Mouse (Mus musculus) MEL (cell line): ENCODE data around the gene Uri1. TPM values are rescaled to one million over a fixed set of nuclear protein-coding genes. Genes with fewer than 3 reads are reported as not detected.

ENCODE experiments used
- DNase-seq: peaks from one replicate; pipeline ENCODE4 v3.0.0; 2011; ENCODE audit warnings: low read depth, low spot score
- H3K27ac ChIP-seq: 2 replicates; pipeline ENCODE4 v1.5.1; 2012; ENCODE audit warnings: low read depth, mild to moderate bottlenecking, control low read depth, low read length, moderate library complexity; ENCODE audit not compliant: control insufficient read depth
- H3K27me3 ChIP-seq, 2 experiments: fragments of 150-350 bp in 1 of 2; sonication (generic) in 1 of 2; 2 replicates each; pipeline ENCODE4 v1.6.1; 2012; ENCODE audit warnings: low read length in 2 of 2, mild to moderate bottlenecking in 2 of 2, improper control_type of control experiment in 1 of 2, moderate library complexity in 1 of 2; ENCODE audit not compliant: insufficient read depth in 2 of 2, control insufficient read depth in 1 of 2
- H3K36me3 ChIP-seq, 2 experiments: 2 replicates each; pipeline ENCODE4 v1.6.1; 2012 to 2014; ENCODE audit warnings: low read length in 2 of 2, improper control_type of control experiment in 1 of 2, inconsistent platforms in 1 of 2, mild to moderate bottlenecking in 1 of 2; ENCODE audit not compliant: insufficient read depth in 2 of 2, control insufficient read depth in 1 of 2
- H3K4me1 ChIP-seq, 2 experiments: fragments of 150-350 bp in 1 of 2; sonication (generic) in 1 of 2; 2 replicates each; pipeline ENCODE4 v1.6.1; 2012; ENCODE audit warnings: low read length in 2 of 2, improper control_type of control experiment in 1 of 2, mild to moderate bottlenecking in 1 of 2; ENCODE audit not compliant: insufficient read depth in 2 of 2, control insufficient read depth in 1 of 2
- H3K4me3 ChIP-seq, 2 experiments: fragments of 150-350 bp in 1 of 2; sonication (generic) in 1 of 2; 2 replicates each; pipeline ENCODE4 v1.5.1; 2012; ENCODE audit warnings: low read depth in 2 of 2, low read length in 2 of 2, mild to moderate bottlenecking in 2 of 2, moderate library complexity in 2 of 2, control low read depth in 1 of 2, improper control_type of control experiment in 1 of 2; ENCODE audit not compliant: control insufficient read depth in 1 of 2, insufficient read depth in 1 of 2
- H3K79me2 ChIP-seq: 2 replicates; pipeline ENCODE4 v1.6.1; 2012; ENCODE audit warnings: mild to moderate bottlenecking, low read length, moderate library complexity; ENCODE audit not compliant: control insufficient read depth, poor library complexity, insufficient read depth
- H3K9ac ChIP-seq: 2 replicates; pipeline ENCODE4 v1.6.1; 2012; ENCODE audit warnings: low read depth, mild to moderate bottlenecking, control low read depth, low read length, moderate library complexity; ENCODE audit not compliant: control insufficient read depth, poor library complexity, severe bottlenecking
- H3K9me3 ChIP-seq: fragments of 150-350 bp; sonication (generic); replicated peaks from 2 replicates; pipeline ENCODE4 v1.6.1; 2012; ENCODE audit warnings: mild to moderate bottlenecking, low read length, improper control_type of control experiment, moderate library complexity; ENCODE audit not compliant: insufficient read depth
- CHD2 ChIP-seq: IDR thresholded peaks from 2 replicates; pipeline ENCODE4 v1.6.1; 2011; ENCODE audit warnings: low read length, improper control_type of control experiment
- CTCF ChIP-seq, 3 experiments: IDR thresholded peaks in 2 of 3; conservative IDR thresholded peaks in 1 of 3; 2 replicates each; pipeline ENCODE4 v1.5.1; 2011 to 2012; ENCODE audit warnings: low read length in 3 of 3, low read depth in 2 of 3, mild to moderate bottlenecking in 2 of 3, improper control_type of control experiment in 1 of 3, inconsistent platforms in 1 of 3, mixed read lengths in 1 of 3, moderate library complexity in 1 of 3; ENCODE audit not compliant: control insufficient read depth in 1 of 3, insufficient read depth in 1 of 3, poor library complexity in 1 of 3, severe bottlenecking in 1 of 3
- E2F4 ChIP-seq: IDR thresholded peaks from 2 replicates; pipeline ENCODE4 v1.6.1; 2011; ENCODE audit warnings: low read depth, low read length, improper control_type of control experiment, borderline replicate concordance
- EP300 ChIP-seq, 2 experiments: IDR thresholded peaks; 2 replicates each; pipeline ENCODE4 v1.6.1; 2011; ENCODE audit warnings: improper control_type of control experiment in 2 of 2, low read length in 2 of 2, low read depth in 1 of 2, mild to moderate bottlenecking in 1 of 2
- ETS1 ChIP-seq: IDR thresholded peaks from 2 replicates; pipeline ENCODE4 v1.6.1; 2012; ENCODE audit warnings: low read depth, mild to moderate bottlenecking, inconsistent platforms, low read length, improper control_type of control experiment, moderate library complexity
- HCFC1 ChIP-seq: IDR thresholded peaks from 2 replicates; pipeline ENCODE4 v1.6.1; 2012; ENCODE audit warnings: low read depth, mild to moderate bottlenecking, inconsistent platforms, low read length, improper control_type of control experiment, moderate library complexity
- KAT2A ChIP-seq: conservative IDR thresholded peaks from 2 replicates; pipeline ENCODE4 v1.6.1; 2012; ENCODE audit warnings: low read depth, low read length, improper control_type of control experiment, inconsistent platforms
- MAFK ChIP-seq: IDR thresholded peaks from 2 replicates; pipeline ENCODE4 v1.6.1; 2011; ENCODE audit warnings: low read depth, mild to moderate bottlenecking, low read length, improper control_type of control experiment, borderline replicate concordance
- MAX ChIP-seq: IDR thresholded peaks from 2 replicates; pipeline ENCODE4 v1.6.1; 2011; ENCODE audit warnings: low read length, improper control_type of control experiment
- MAZ ChIP-seq: IDR thresholded peaks from 2 replicates; pipeline ENCODE4 v1.6.1; 2012; ENCODE audit warnings: low read depth, mild to moderate bottlenecking, inconsistent platforms, low read length, improper control_type of control experiment
- MXI1 ChIP-seq: IDR thresholded peaks from 2 replicates; pipeline ENCODE4 v1.6.1; 2011; ENCODE audit warnings: mild to moderate bottlenecking, low read depth, low read length, improper control_type of control experiment
- MYB ChIP-seq: IDR thresholded peaks from 2 replicates; pipeline ENCODE4 v1.6.1; 2011; ENCODE audit warnings: mild to moderate bottlenecking, low read depth, low read length, improper control_type of control experiment
- NELFE ChIP-seq: IDR thresholded peaks from 2 replicates; pipeline ENCODE4 v1.6.1; 2011; ENCODE audit warnings: low read depth, low read length, improper control_type of control experiment
- NRF1 ChIP-seq: IDR thresholded peaks from 2 replicates; pipeline ENCODE4 v1.6.1; 2014; ENCODE audit warnings: low read depth, mild to moderate bottlenecking, inconsistent platforms, low read length, improper control_type of control experiment, moderate library complexity; ENCODE audit not compliant: poor library complexity, insufficient read depth, severe bottlenecking
- POLR2AphosphoS5 ChIP-seq: IDR thresholded peaks from 2 replicates; pipeline ENCODE4 v1.6.1; 2012; ENCODE audit warnings: low read depth, borderline replicate concordance, mild to moderate bottlenecking, inconsistent platforms, low read length, moderate library complexity, mixed read lengths
- TCF12 ChIP-seq: IDR thresholded peaks from 2 replicates; pipeline ENCODE4 v1.6.1; 2014; ENCODE audit warnings: low read depth, mild to moderate bottlenecking, inconsistent platforms, low read length, improper control_type of control experiment, moderate library complexity
- UBTF ChIP-seq: IDR thresholded peaks from 2 replicates; pipeline ENCODE4 v1.6.1; 2012; ENCODE audit warnings: low read depth, mild to moderate bottlenecking, inconsistent platforms, low read length, improper control_type of control experiment, moderate library complexity, borderline replicate concordance; ENCODE audit not compliant: insufficient read depth
- USF1 ChIP-seq: IDR thresholded peaks from 2 replicates; pipeline ENCODE4 v1.6.1; 2014; ENCODE audit warnings: low read depth, mild to moderate bottlenecking, inconsistent platforms, low read length, improper control_type of control experiment, moderate library complexity
- USF2 ChIP-seq, 2 experiments: IDR thresholded peaks; 2 replicates each; pipeline ENCODE4 v1.6.1; 2011 to 2012; ENCODE audit warnings: improper control_type of control experiment in 2 of 2, low read length in 2 of 2, borderline replicate concordance in 1 of 2, inconsistent platforms in 1 of 2, low read depth in 1 of 2, mild to moderate bottlenecking in 1 of 2; ENCODE audit not compliant: insufficient read depth in 1 of 2
- ZC3H11A ChIP-seq: IDR thresholded peaks from 2 replicates; pipeline ENCODE4 v1.6.1; 2012; ENCODE audit warnings: low read depth, mild to moderate bottlenecking, inconsistent platforms, low read length, improper control_type of control experiment
- ZMIZ1 ChIP-seq: IDR thresholded peaks from 2 replicates; pipeline ENCODE4 v1.6.1; 2012; ENCODE audit warnings: low read depth, mild to moderate bottlenecking, inconsistent platforms, low read length, improper control_type of control experiment, moderate library complexity
- polyA plus RNA-seq, 2 experiments: library from polyadenylated mRNA; stranded (reverse) in 1 of 2; unstranded in 1 of 2; fragments of >175 nt in 1 of 2; fragments of >200 nt in 1 of 2; gene quantifications; 2 replicates each; pipeline versions ENCODE4 v1.2.1 to v1.2.4; 2012; ENCODE audit warnings: low replicate concordance in 2 of 2, low read depth in 1 of 2; ENCODE audit not compliant: insufficient read length in 2 of 2, insufficient read depth in 1 of 2, missing spikeins in 1 of 2
- total RNA-seq: library from RNA; depleted of rRNA; stranded (reverse); fragments of 300-350 nt; gene quantifications from 2 replicates; pipeline ENCODE4 v1.2.3, GENCODE M21; 2012

The Uri1 gene
- total and polyA plus RNA-seq, 3 experiments = 29.2 to 36.0 TPM; not detected in 1

DNA sequence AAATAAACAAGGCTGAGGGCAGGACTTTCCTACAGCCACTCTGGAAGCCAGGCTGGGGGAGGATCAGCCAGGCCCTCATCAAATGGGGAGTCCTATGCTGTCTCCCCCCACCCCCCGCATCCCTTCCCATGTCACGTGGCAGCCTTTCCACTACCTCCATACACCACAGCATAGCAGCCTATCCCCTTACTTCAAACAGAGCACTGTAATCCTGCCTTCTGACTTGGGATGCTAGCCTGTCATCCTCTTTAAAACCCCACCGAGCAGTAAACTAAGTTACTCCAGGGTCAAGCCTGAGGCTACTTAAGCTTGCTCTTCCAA is 111.6 kb downstream of the Uri1 start:
- Histone ChIP-seq H3K9ac (no peak overlapping the region), H3K27ac (no peak overlapping the region), H3K79me2 (no peaks in the 10 kb centered on the region), H3K27me3 (no peaks in the 10 kb centered on the region), H3K4me1 (no peaks in the 10 kb centered on the region), H3K4me3 (no peak overlapping the region), H3K36me3 (no peaks in the 10 kb centered on the region), H3K9me3 (no peaks in the 10 kb centered on the region)
- DNase-seq = no peak
- no peak for TF ChIP-seq UBTF
- no peak for TF ChIP-seq ZMIZ1
- TF ChIP-seq NELFE = no peak
- no peak for TF ChIP-seq KAT2A
- no peak for TF ChIP-seq MAFK
- no peak for TF ChIP-seq USF1
- no peak for TF ChIP-seq HCFC1
- no peak for TF ChIP-seq MYB
- no peak for TF ChIP-seq MXI1

DNA sequence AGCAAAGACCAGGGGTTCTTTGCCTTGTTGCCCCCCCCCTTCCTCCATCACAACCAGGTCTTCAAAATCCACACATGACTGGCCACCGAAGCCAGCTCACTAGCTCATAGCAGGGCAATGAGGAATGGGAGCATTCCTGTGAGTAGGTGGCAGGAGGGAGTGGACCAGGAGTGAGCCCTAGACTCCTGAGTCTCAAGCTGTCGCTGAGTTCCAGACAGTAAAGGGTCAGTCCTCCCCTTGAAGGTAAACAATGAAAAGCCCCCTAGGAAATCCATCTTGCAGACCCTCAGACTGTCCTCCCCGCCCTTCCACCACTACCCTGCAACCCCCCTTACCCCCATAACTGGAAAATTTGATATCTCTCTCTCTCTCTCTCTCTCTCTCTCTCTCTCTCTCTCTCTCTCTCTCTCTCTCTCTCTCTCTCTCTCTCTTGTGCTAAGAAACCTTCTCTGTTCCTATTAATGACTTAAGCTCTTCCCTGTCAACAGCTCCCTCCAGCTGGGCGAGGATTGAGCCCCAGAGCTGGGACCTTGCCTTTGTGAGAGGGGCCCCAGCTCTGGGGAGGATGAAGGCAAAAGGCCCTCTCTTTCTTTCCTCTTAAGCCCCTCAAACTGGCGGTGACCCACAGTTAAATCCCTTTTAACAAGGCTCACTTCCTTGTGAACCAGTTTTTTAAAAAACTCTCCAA is 112.1 kb downstream of the Uri1 start:
- Histone ChIP-seq H3K79me2 (no peaks in the 10 kb centered on the region), H3K4me1 (no peaks in the 10 kb centered on the region), H3K9me3 (no peaks in the 10 kb centered on the region), H3K36me3 (no peaks in the 10 kb centered on the region), H3K9ac (no peak overlapping the region)
- no peak for DNase-seq
- TF ChIP-seq USF2 (IDR thresholded peaks at IDR 0.05; ENCODE audit: borderline replicate concordance in 1 of 2, insufficient read depth in 1 of 2, low read depth in 1 of 2, low read length in 2 of 2) (no peak), TCF12 (no peak), CHD2 (no peak), NRF1 (no peak), POLR2AphosphoS5 (no peak), ETS1 (no peak), CTCF (IDR thresholded peaks at IDR 0.05 in 2 of 3, conservative IDR thresholded peaks at IDR 0.05 in 1 of 3; ENCODE audit: control insufficient read depth in 1 of 3, insufficient read depth in 1 of 3, low read depth in 2 of 3, low read length in 3 of 3, poor library complexity in 1 of 3, severe bottlenecking in 1 of 3) (no peak), E2F4 (no peak), MAZ (no peak), ZC3H11A (no peak), MAX (no peak), EP300 (IDR thresholded peaks at IDR 0.05; ENCODE audit: low read depth in 1 of 2, low read length in 2 of 2) (no peak), NELFE (no peak)
- TF ChIP-seq, all 39 proteins: peak for 0
- Histone ChIP-seq H3K4me3 (no peak overlapping the region), H3K27me3 (no peaks in the 10 kb centered on the region), H3K27ac (no peak overlapping the region)
